Mouse (Mus musculus): ENCODE results near the gene Zfp366.

DNA sequence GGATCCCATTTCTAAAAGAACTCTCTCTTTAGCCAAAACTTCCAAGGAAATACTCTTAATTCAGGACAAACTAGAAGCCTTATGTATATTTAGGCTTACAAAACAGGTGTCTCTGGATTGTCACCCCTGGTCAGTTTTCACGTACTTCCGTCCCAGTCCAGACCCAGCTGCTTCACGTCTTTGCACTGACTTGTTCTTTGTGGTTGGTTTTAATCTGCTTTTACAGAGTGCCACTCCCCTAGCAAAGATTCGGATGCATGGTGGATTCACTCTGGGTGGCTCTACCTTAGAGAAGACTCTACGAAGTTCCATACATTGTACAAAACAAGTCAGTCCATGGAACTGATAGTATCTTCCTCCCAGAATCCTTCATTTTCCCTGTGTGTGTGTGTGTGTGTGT, 25.2 kb downstream of the Zfp366 start:
- TF ChIP-seq POLR2A (IDR thresholded peaks at IDR 0.05; ENCODE audit: extremely low read depth, insufficient read depth, low read length) = no peak
- no peak for TF ChIP-seq CTCF (IDR thresholded peaks at IDR 0.05; ENCODE audit: extremely low read depth, insufficient read depth, low read length)

All from cortical plate, adult 2 months (tissue).